Mouse (Mus musculus) midbrain, embryonic 13.5 days (tissue): ENCODE data around the gene Dnajb3. TPM values are rescaled to one million over a fixed set of nuclear protein-coding genes. Genes with fewer than 3 reads are reported as not detected.
"Not testable (repeated sequence)": the region's sequence is repeated elsewhere in the genome, so short reads cannot be mapped to it uniquely, and the experiment has no call there.

Experiments
- ATAC-seq: fragments of 200-750 bp; cut with Nextera tagmentation; 2 replicates; pipeline ENCODE4 v1.8.0; 2017; ENCODE audit warnings: mild to moderate bottlenecking, moderate TSS enrichment, moderate library complexity
- H3K27ac ChIP-seq: fragments of 300-500 bp; sonication (generic); 2 replicates; pipeline ENCODE4 v1.5.1; 2015; ENCODE audit warnings: inconsistent platforms, mild to moderate bottlenecking, moderate library complexity
- H3K27me3 ChIP-seq: fragments of 300-500 bp; sonication (generic); 2 replicates; pipeline ENCODE4 v1.6.1; 2015; ENCODE audit warnings: mild to moderate bottlenecking, inconsistent platforms
- H3K36me3 ChIP-seq: fragments of 300-500 bp; sonication (generic); 2 replicates; pipeline ENCODE4 v1.6.1; 2015; ENCODE audit warnings: mild to moderate bottlenecking, inconsistent platforms
- H3K4me1 ChIP-seq: fragments of 300-500 bp; sonication (generic); replicated peaks from 2 replicates; pipeline ENCODE4 v1.6.1; 2015; ENCODE audit warnings: inconsistent platforms
- H3K4me2 ChIP-seq: fragments of 300-500 bp; sonication (generic); replicated peaks from 2 replicates; pipeline ENCODE4 v1.6.1; 2015; ENCODE audit warnings: moderate library complexity, mild to moderate bottlenecking, inconsistent platforms
- H3K4me3 ChIP-seq: fragments of 300-500 bp; sonication (generic); replicated peaks from 2 replicates; pipeline ENCODE4 v1.5.1; 2015; ENCODE audit warnings: mild to moderate bottlenecking, inconsistent platforms
- H3K9ac ChIP-seq: fragments of 300-500 bp; sonication (generic); replicated peaks from 2 replicates; pipeline ENCODE4 v1.6.1; 2015; ENCODE audit warnings: mild to moderate bottlenecking, inconsistent platforms
- H3K9me3 ChIP-seq: fragments of 300-500 bp; sonication (generic); 2 replicates; pipeline ENCODE4 v1.6.1; 2016; ENCODE audit warnings: mild to moderate bottlenecking, inconsistent platforms
- WGBS: fragments of 180-500 bp; shearing (Covaris S2); methylation state at CpG from one replicate; pipeline ENCODE4 v1.1.7; 2015; 5-methylcytosine and 5-hydroxymethylcytosine counted together
- polyA plus RNA-seq: library from polyadenylated mRNA; unstranded; fragments of >200 nt; fragmentation: Nextera tagmentation; extraction: Ambion mirVana; gene quantifications from 2 replicates; pipeline ENCODE4 v1.2.1, GENCODE M21; 2015

The Dnajb3 gene
- polyA plus RNA-seq, 1 experiment from 2014 or later: 13.9 TPM

- Histone ChIP-seq H3K36me3 (no peaks in the 10 kb centered on the region), H3K4me3 (no peak within 1 kb of the TSS), H3K4me2 (no peak within 1 kb of the TSS), H3K27ac (no peak within 1 kb of the TSS), H3K9me3 (peaks cover 52% of the 10 kb centered on the region), H3K9ac (no peak within 1 kb of the TSS), H3K4me1 (no peaks in the 10 kb centered on the region), H3K27me3 (no peaks in the 10 kb centered on the region)
- ATAC-seq: 0 out of 2 replicates have a peak, but pooled peaks have one; percentile 6
- WGBS: 70% methylated on average over 8 of the region's 8 CpGs
Observed at GRCm38 (mm10) chr1:88211812-88212211, 6.2 kb upstream of the Dnajb3 start, which contains the start of gene Ugt1a1. Gene Ugt1a1 (plus strand): TSS chr1:88211959.

DNA sequence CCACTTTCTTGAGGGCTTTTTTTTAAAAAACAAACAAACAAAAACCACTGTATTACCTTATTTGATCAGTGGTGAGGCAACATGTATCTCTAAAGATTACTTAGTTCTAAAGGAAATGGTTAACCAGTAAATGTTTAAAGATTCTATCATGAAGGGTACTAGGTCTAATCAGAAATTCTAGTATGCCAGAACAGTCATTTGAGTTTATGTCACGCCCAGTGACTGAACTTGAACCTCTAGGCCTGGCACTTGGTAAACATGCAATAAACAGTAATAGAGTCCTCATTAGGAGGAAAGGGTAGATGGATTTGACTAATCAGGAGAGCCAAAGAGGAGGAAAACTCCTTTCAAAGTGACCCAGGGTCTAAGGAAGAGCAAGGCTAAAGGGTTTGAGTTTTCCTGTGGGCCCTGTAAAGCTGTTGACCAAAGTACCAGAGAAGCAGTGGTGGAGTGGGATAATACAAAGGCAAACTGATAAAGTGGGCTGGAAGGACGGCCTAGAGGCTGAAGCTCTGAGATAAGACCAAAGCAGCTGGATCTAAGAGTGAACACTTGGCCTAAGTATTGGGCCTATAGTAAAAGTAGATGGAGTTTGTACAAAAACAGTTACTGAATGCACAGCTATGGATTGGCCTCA lies 1.4 kb upstream of the Dnajb3 start:
- ATAC-seq: no peak
- 85% methylated on average over 2 of the region's 2 CpGs for WGBS
- Histone ChIP-seq H3K9ac (no peak overlapping the region), H3K4me1 (peaks cover 7% of the 10 kb centered on the region; the same call in 1 of the 2 replicates), H3K4me2 (no peak overlapping the region), H3K27ac (no peak overlapping the region), H3K27me3 (no peaks in the 10 kb centered on the region), H3K4me3 (no peak overlapping the region), H3K36me3 (no peaks in the 10 kb centered on the region; the same call in 1 of the 2 replicates), H3K9me3 (peaks cover 8% of the 10 kb centered on the region)

DNA sequence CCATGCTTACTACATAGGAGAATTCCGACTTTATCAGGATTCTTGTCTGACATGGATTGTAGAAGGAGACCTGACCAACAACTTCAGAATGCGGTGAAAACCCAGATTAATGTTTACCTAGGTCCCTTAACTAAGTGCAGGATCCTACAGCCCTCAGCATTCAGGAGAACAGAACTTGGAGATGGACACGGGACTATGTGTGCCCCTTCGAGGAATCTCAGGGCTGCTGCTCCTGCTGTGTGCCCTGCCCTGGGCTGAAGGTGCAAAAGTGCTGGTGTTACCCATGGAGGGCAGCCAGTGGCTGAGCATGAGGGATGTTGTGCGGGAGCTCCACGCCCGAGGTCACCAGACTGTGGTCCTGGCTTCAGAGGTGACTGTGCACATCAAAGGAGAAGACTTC lies 5.1 kb downstream of the Dnajb3 start, which contains the start of gene Ugt1a2:
Gene Ugt1a2, plus strand, starts transcription at position 146 of the 400 bp plus-strand sequence.
- H3K4me2 ChIP-seq: no peak within 1 kb of the TSS
- no peak for ATAC-seq

GRCm38 (mm10) chr1:88199996-88200395 lies 5.6 kb downstream of the Dnajb3 start:
- H3K9ac ChIP-seq: no peak overlapping the region
- no peaks in the 10 kb centered on the region; the same call in 1 of the 2 replicates for H3K36me3 ChIP-seq
- no peaks in the 10 kb centered on the region for H3K9me3 ChIP-seq
- 78% methylated on average over 2 of the region's 2 CpGs for WGBS
- 0 out of 2 replicates have a peak, but pooled peaks cover under 1% of the 10 kb centered on the region for H3K4me1 ChIP-seq
- no peak overlapping the region for H3K4me3 ChIP-seq
- no peak for ATAC-seq
- H3K27ac ChIP-seq: no peak overlapping the region
- H3K4me2 ChIP-seq: no peak overlapping the region
- H3K27me3 ChIP-seq: no peaks in the 10 kb centered on the region

More for the DNA sequence above, 5.1 kb downstream of the Dnajb3 start, which contains the start of gene Ugt1a2:
- 80% methylated on average over 7 of the region's 7 CpGs for WGBS
- no peak within 1 kb of the TSS for H3K27ac ChIP-seq
- H3K4me3 ChIP-seq: no peak within 1 kb of the TSS
- no peaks in the 10 kb centered on the region for H3K27me3 ChIP-seq
- no peaks in the 10 kb centered on the region; the same call in 1 of the 2 replicates for H3K36me3 ChIP-seq
- H3K9ac ChIP-seq: no peak within 1 kb of the TSS
- H3K9me3 ChIP-seq: no peaks in the 10 kb centered on the region
- 0 out of 2 replicates have a peak, but pooled peaks cover 4% of the 10 kb centered on the region for H3K4me1 ChIP-seq

DNA sequence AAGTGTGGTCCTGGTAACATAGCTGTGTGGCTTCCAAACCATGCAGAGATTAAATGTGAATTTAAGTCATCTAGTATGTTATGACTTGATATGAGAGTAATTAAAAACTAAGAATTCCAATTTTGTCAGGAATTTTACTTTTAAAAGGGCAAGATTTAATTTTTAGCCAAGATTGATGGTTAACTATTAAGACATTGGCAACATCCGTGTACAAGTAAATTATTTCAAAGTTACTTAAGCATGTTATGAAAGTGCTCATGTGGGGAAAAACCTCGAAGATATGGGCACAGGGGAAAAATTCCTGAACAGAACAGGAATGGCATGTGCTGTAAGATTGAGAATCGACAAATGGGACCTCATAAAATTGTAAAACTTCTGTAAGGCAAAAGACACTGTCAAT lies 8.1 kb downstream of the Dnajb3 start:
- no peak for ATAC-seq
- H3K9me3 ChIP-seq: no peaks in the 10 kb centered on the region
- no peaks in the 10 kb centered on the region for H3K27me3 ChIP-seq
- H3K9ac ChIP-seq: no peak overlapping the region
- H3K4me3 ChIP-seq: no peak overlapping the region
- no peaks in the 10 kb centered on the region for H3K36me3 ChIP-seq
- H3K4me1 ChIP-seq: no peaks in the 10 kb centered on the region
- WGBS: 79% methylated on average over 3 of the region's 3 CpGs
- no peak overlapping the region for H3K4me2 ChIP-seq
- no peak overlapping the region for H3K27ac ChIP-seq

- no peak overlapping the region for H3K9ac ChIP-seq
- H3K4me3 ChIP-seq: no peak overlapping the region
- no peaks in the 10 kb centered on the region for H3K9me3 ChIP-seq
- ATAC-seq: no peak
- no peaks in the 10 kb centered on the region for H3K36me3 ChIP-seq
- 93% methylated on average over 1 of the region's 1 CpGs for WGBS
- no peak overlapping the region for H3K4me2 ChIP-seq
- no peaks in the 10 kb centered on the region for H3K27me3 ChIP-seq
- no peak overlapping the region for H3K27ac ChIP-seq
- H3K4me1 ChIP-seq: no peaks in the 10 kb centered on the region
Observed at GRCm38 (mm10) chr1:88195687-88196086, 9.9 kb downstream of the Dnajb3 start.

GRCm38 (mm10) chr1:88192136-88192535 lies 13.4 kb downstream of the Dnajb3 start:
- H3K4me3 ChIP-seq: no peak overlapping the region
- 0 out of 2 replicates have a peak, but pooled peaks cover 3% of the 10 kb centered on the region for H3K9me3 ChIP-seq
- no peak overlapping the region for H3K4me2 ChIP-seq
- H3K4me1 ChIP-seq: no peaks in the 10 kb centered on the region
- no peak overlapping the region for H3K9ac ChIP-seq
- H3K27me3 ChIP-seq: no peaks in the 10 kb centered on the region
- ATAC-seq: no peak
- H3K27ac ChIP-seq: no peak overlapping the region
- WGBS: 76% methylated on average over 3 of the region's 3 CpGs
- H3K36me3 ChIP-seq: no peaks in the 10 kb centered on the region

DNA sequence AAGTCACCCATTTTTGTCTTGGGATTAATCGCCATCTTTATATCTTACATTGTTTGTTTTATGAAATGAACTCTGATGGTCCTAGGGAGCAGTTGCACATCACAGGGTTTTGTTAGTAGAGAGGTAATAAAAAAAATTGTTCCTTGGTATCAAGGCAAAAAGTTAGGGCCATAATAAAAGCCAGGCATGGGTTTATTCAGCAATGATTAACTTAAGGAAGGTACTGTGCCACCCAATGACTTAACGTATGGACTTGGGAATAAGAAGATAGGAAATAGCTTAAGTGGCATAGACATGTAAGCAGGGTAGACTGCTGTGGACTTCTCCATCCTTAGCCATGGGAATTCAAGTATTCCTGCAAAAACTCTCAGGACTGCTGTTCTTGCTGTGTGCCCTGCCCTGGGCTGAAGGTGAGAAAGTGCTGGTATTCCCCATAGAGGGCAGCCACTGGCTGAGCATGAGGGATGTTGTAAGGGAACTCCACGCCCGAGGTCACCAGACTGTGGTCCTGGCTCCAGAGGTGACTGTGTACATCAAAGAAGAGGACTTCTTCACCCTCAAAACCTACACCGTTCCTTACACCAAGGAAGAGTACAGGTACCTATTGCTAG lies 19.2 kb downstream of the Dnajb3 start:
- Histone ChIP-seq H3K4me1 (no peaks in the 10 kb centered on the region), H3K27ac (no peak overlapping the region), H3K4me3 (no peak overlapping the region), H3K36me3 (no peaks in the 10 kb centered on the region), H3K4me2 (no peak overlapping the region), H3K9me3 (0 out of 2 replicates have a peak, but pooled peaks cover 3% of the 10 kb centered on the region), H3K9ac (no peak overlapping the region), H3K27me3 (no peaks in the 10 kb centered on the region)
- 92% methylated on average over 5 of the region's 5 CpGs for WGBS
- no peak for ATAC-seq

GRCm38 (mm10) chr1:88179657-88180056 lies 25.9 kb downstream of the Dnajb3 start:
- WGBS: 100% methylated on average over 1 of the region's 1 CpGs
- Histone ChIP-seq H3K9ac (no peak overlapping the region), H3K27me3 (no peaks in the 10 kb centered on the region), H3K4me1 (no peaks in the 10 kb centered on the region), H3K4me3 (no peak overlapping the region), H3K4me2 (no peak overlapping the region), H3K9me3 (0 out of 2 replicates have a peak, but pooled peaks cover 11% of the 10 kb centered on the region), H3K27ac (no peak overlapping the region), H3K36me3 (no peaks in the 10 kb centered on the region)
- no peak for ATAC-seq

GRCm38 (mm10) chr1:88172190-88172589 lies 33.4 kb downstream of the Dnajb3 start:
- not testable (repeated sequence) for H3K4me1 ChIP-seq, H3K27ac ChIP-seq, H3K9me3 ChIP-seq, ATAC-seq, H3K36me3 ChIP-seq, H3K9ac ChIP-seq, H3K4me3 ChIP-seq, H3K27me3 ChIP-seq, H3K4me2 ChIP-seq
- WGBS: 85% methylated on average over 7 of the region's 7 CpGs

DNA sequence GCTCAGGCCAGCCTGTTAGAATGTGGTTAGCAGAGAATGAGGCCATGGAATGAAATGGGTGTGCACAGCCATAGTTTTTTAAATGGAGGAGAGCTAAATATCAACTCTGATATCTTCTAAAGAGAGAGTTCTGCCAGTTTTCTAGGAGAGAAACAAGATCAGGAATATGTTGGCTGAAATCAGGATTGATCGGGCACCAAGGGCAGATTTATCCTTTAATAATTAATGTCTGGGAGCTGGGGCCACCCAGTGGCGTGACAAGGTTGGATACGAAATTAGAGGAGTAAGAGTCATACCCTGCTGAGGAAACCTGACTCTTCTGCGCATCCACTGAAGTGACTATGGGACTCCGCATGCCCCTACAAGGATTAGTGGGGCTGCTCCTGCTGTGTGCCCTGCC lies 39.9 kb downstream of the Dnajb3 start, which contains the start of gene Ugt1a5:
Gene Ugt1a5, plus strand, starts transcription at position 302 of the 400 bp plus-strand sequence.
- no peak within 1 kb of the TSS for H3K4me2 ChIP-seq
- no peak within 1 kb of the TSS for H3K9ac ChIP-seq
- ATAC-seq: no peak
- H3K27me3 ChIP-seq: no peaks in the 10 kb centered on the region
- no peaks in the 10 kb centered on the region for H3K36me3 ChIP-seq
- WGBS: 89% methylated on average over 5 of the region's 5 CpGs
- no peak within 1 kb of the TSS for H3K27ac ChIP-seq
- no peaks in the 10 kb centered on the region for H3K4me1 ChIP-seq
- H3K4me3 ChIP-seq: no peak within 1 kb of the TSS
- H3K9me3 ChIP-seq: no peaks in the 10 kb centered on the region

- Histone ChIP-seq H3K4me3 (no peak overlapping the region), H3K9me3 (no peaks in the 10 kb centered on the region), H3K27me3 (no peaks in the 10 kb centered on the region), H3K9ac (no peak overlapping the region), H3K36me3 (no peaks in the 10 kb centered on the region), H3K27ac (no peak overlapping the region), H3K4me2 (no peak overlapping the region), H3K4me1 (no peaks in the 10 kb centered on the region)
- no peak for ATAC-seq
- 89% methylated on average over 2 of the region's 2 CpGs for WGBS
Observed at GRCm38 (mm10) chr1:88158430-88158829, 47.2 kb downstream of the Dnajb3 start.
